Mouse (Mus musculus): ENCODE measurements around the gene Slc35g3.

DNA sequence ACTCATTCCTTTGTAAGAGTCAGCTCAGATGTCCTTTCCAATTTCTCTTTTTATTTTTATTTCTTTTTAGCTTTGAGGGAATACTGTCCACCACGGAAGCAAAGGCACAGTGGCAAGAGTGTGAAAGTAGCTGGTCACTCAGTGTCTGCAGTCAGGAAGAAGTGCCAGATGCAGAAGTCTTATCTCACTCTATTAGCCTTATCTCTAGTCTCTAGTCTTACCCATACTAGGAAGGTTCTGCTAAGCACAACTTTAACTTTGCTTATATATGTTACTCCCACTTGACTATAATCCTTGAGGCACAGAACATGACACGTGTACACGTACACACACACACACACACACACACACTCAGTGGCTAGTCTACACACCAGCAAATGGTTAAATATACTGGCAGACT, 10.1 kb downstream of the Slc35g3 start:
- TF ChIP-seq CTCF (IDR thresholded peaks at IDR 0.05; ENCODE audit: low read depth, low read length) (no peak), EP300 (IDR thresholded peaks at IDR 0.05; ENCODE audit: insufficient read depth, low read depth, low read length) (no peak)

Data from ES-Bruce4 (cell line).